ENCODE assay signal across 9 mouse cellular contexts in the genomic region with DNA sequence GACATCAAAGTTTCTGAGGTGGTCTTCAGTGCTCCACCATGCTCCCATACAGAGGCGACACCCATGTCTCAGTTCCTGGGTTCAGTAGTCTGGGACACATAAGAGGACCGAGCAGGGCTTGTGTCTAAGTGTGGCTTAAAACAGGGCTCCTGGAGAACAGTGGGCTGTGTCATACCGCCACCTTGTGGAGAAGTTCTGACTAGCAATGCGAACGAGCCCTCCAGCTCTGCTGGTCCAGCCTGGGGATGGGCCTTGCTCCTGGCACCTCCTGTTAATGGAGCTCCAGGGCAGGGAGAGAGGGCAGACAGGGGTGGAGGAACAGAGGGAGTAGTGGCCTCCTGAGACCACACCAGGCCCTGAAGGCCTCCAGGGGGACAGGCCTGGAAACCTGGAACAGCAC. TPM values are rescaled to one million over a fixed set of nuclear protein-coding genes. Genes with fewer than 3 reads are reported as not detected.
DNase-seq lines count a peak whose midpoint lies in the region; ATAC-seq and TF ChIP-seq lines count a peak whose summit lies in the region.
"Had no signal": no experiment of that assay in that cellular context is flagged by ENCODE, and none has a peak within 500 bp of the region (broad histone marks: within the 10 kb centered on the region; RNA-seq: fewer than 3 reads in every experiment).

No protein-coding gene starts in this region.

- H3K4me3 ChIP-seq in MEL (ENCODE audit: control insufficient read depth in 1 of 2, insufficient read depth in 1 of 2, low read depth in 2 of 2, low read length in 2 of 2) = no peak overlapping the region
- H3K4me3 ChIP-seq in forebrain, embryonic 15.5 days = no peak overlapping the region
- H3K4me3 ChIP-seq in layer of hippocampus, adult 2 months = no peak overlapping the region
- no peak overlapping the region for H3K4me3 ChIP-seq in lung, embryonic 16.5 days (ENCODE audit: low read length)
- H3K4me3 ChIP-seq: megakaryocyte, embryonic 14.5 days had no signal

- no peak overlapping the region for H3K27ac ChIP-seq in MEL (ENCODE audit: control insufficient read depth, low read depth, low read length)
- no peak overlapping the region for H3K27ac ChIP-seq in forebrain, embryonic 15.5 days (replicated peaks)
- no peak overlapping the region for H3K27ac ChIP-seq in layer of hippocampus, adult 2 months
- no peak overlapping the region for H3K27ac ChIP-seq in lung, embryonic 16.5 days (ENCODE audit: low read length)

- peak; percentile 87 to 97 (median 96) for TF ChIP-seq CTCF in MEL (IDR thresholded peaks at IDR 0.05 in 2 of 3, conservative IDR thresholded peaks at IDR 0.05 in 1 of 3; ENCODE audit: control insufficient read depth in 1 of 3, insufficient read depth in 1 of 3, low read depth in 2 of 3, low read length in 3 of 3, poor library complexity in 1 of 3, severe bottlenecking in 1 of 3)
- peak; percentile 92 for TF ChIP-seq CTCF in layer of hippocampus, adult 2 months (conservative IDR thresholded peaks at IDR 0.05)

- TF ChIP-seq EP300 in MEL (IDR thresholded peaks at IDR 0.05; ENCODE audit: low read depth in 1 of 2, low read length in 2 of 2) = no peak

- 3% methylated on average over 5 of the region's 5 CpGs for WGBS in forebrain, embryonic 15.5 days
- under 1% methylated on average over 5 of the region's 5 CpGs for WGBS in lung, embryonic 16.5 days

- no peaks in the 10 kb centered on the region for H3K9me3 ChIP-seq in MEL (replicated peaks; ENCODE audit: insufficient read depth, low read length)
- H3K9me3 ChIP-seq in forebrain, embryonic 15.5 days = no peaks in the 10 kb centered on the region
- H3K9me3 ChIP-seq in lung, embryonic 16.5 days (ENCODE audit: control insufficient read depth, low read length) = no peaks in the 10 kb centered on the region

- H3K4me1 ChIP-seq in MEL (ENCODE audit: control insufficient read depth in 1 of 2, insufficient read depth in 2 of 2, low read length in 2 of 2) = no peaks in the 10 kb centered on the region
- peaks cover 16% of the 10 kb centered on the region for H3K4me1 ChIP-seq in forebrain, embryonic 15.5 days
- no peaks in the 10 kb centered on the region for H3K4me1 ChIP-seq in lung, embryonic 16.5 days (replicated peaks; ENCODE audit: control insufficient read depth, insufficient read depth, low read length)

- no peak overlapping the region for H3K4me2 ChIP-seq in forebrain, embryonic 15.5 days (replicated peaks)
- no peak overlapping the region for H3K4me2 ChIP-seq in lung, embryonic 16.5 days (ENCODE audit: low read depth, low read length)

- DNase-seq in MEL (ENCODE audit: low read depth, low spot score) = peak; percentile 86
- DNase-seq in cerebellum, adult 11 months = peak; percentile 77
- peak; percentile 86 to 96 for DNase-seq in layer of hippocampus, adult 2 months (ENCODE audit: low spot score in 2 of 2)
- peak; percentile 91 for DNase-seq in ovary, postnatal 14 days (ENCODE audit: low spot score)
- peak; percentile 80 for DNase-seq in thymus, postnatal 0 days (ENCODE audit: low spot score)

- ATAC-seq in forebrain, embryonic 15.5 days (replicated peaks) = peak; percentile 81
- ATAC-seq in hematopoietic stem cell, adult 5-6 weeks (replicated peaks in 1 of 2; ENCODE audit: insufficient read depth in 1 of 2, low FRiP score in 2 of 2, low TSS enrichment in 1 of 2, low read depth in 1 of 2, poor library complexity in 2 of 2, severe bottlenecking in 2 of 2) = peak; percentile 83 to 85
- peak; percentile 87 for ATAC-seq in lung, embryonic 16.5 days (ENCODE audit: low read depth)

- TF ChIP-seq POLR2A in MEL (IDR thresholded peaks at IDR 0.05; ENCODE audit: control insufficient read depth in 1 of 2, insufficient read depth in 1 of 2, low read depth in 1 of 2, low read length in 2 of 2, poor library complexity in 1 of 2) = no peak

- TF ChIP-seq RAD21 in MEL (IDR thresholded peaks at IDR 0.05; ENCODE audit: low read depth, low read length) = peak; percentile 91

- H3K79me2 ChIP-seq in MEL (ENCODE audit: control insufficient read depth, insufficient read depth, low read length, poor library complexity) = no peaks in the 10 kb centered on the region

- no peak overlapping the region for H3K9ac ChIP-seq in MEL (ENCODE audit: control insufficient read depth, low read depth, low read length, poor library complexity, severe bottlenecking)
- H3K9ac ChIP-seq in forebrain, embryonic 15.5 days (replicated peaks) = no peak overlapping the region
- no peak overlapping the region for H3K9ac ChIP-seq in lung, embryonic 16.5 days (ENCODE audit: low read length)

- H3K36me3 ChIP-seq in MEL (ENCODE audit: control insufficient read depth in 1 of 2, insufficient read depth in 2 of 2, low read length in 2 of 2) = peaks cover 0 to 2% of the 10 kb centered on the region in 2 experiments; a peak in 1 of 4 replicates
- no peaks in the 10 kb centered on the region for H3K36me3 ChIP-seq in forebrain, embryonic 15.5 days
- H3K36me3 ChIP-seq in lung, embryonic 16.5 days (ENCODE audit: control insufficient read depth, insufficient read depth, low read length) = no peaks in the 10 kb centered on the region

- H3K27me3 ChIP-seq in MEL (ENCODE audit: control insufficient read depth in 1 of 2, insufficient read depth in 2 of 2, low read length in 2 of 2) = no peaks in the 10 kb centered on the region; a peak in 1 of 4 replicates
- no peaks in the 10 kb centered on the region for H3K27me3 ChIP-seq in forebrain, embryonic 15.5 days
- no peaks in the 10 kb centered on the region for H3K27me3 ChIP-seq in lung, embryonic 16.5 days (ENCODE audit: control insufficient read depth, insufficient read depth, low read depth, low read length)

TF ChIP-seq in MEL, 35 proteins besides CTCF, POLR2A, EP300 and RAD21 (continues in another document):
- no peak for TF ChIP-seq POLR2AphosphoS2 (IDR thresholded peaks at IDR 0.05; ENCODE audit: low read length)
- no peak for TF ChIP-seq RCOR1 (IDR thresholded peaks at IDR 0.05; ENCODE audit: low read depth, low read length)
- TF ChIP-seq MAZ (IDR thresholded peaks at IDR 0.05; ENCODE audit: low read depth, low read length) = no peak
- TF ChIP-seq CHD2 (IDR thresholded peaks at IDR 0.05; ENCODE audit: low read length) = no peak
- peak; percentile 80 for TF ChIP-seq SMC3 (IDR thresholded peaks at IDR 0.05; ENCODE audit: low read depth, low read length)
- TF ChIP-seq USF2 (IDR thresholded peaks at IDR 0.05; ENCODE audit: borderline replicate concordance in 1 of 2, insufficient read depth in 1 of 2, low read depth in 1 of 2, low read length in 2 of 2) = no peak
- no peak for TF ChIP-seq CHD1 (IDR thresholded peaks at IDR 0.05; ENCODE audit: low read depth, low read length)
- TF ChIP-seq GATA1 (IDR thresholded peaks at IDR 0.05; ENCODE audit: low read depth, low read length) = no peak
- TF ChIP-seq MEF2A (IDR thresholded peaks at IDR 0.05; ENCODE audit: extremely low read depth, insufficient replicate concordance, low read depth, low read length, poor library complexity, severe bottlenecking) = no peak
- TF ChIP-seq USF1 (IDR thresholded peaks at IDR 0.05; ENCODE audit: low read depth, low read length) = no peak
- TF ChIP-seq E2F4 (IDR thresholded peaks at IDR 0.05; ENCODE audit: borderline replicate concordance, low read depth, low read length) = no peak
- TF ChIP-seq TBP (IDR thresholded peaks at IDR 0.05; ENCODE audit: low read depth, low read length) = no peak
- TF ChIP-seq MAFK (IDR thresholded peaks at IDR 0.05; ENCODE audit: borderline replicate concordance, low read depth, low read length) = no peak
- no peak for TF ChIP-seq ZKSCAN1 (IDR thresholded peaks at IDR 0.05; ENCODE audit: low read depth, low read length)
- peak; percentile 69 for TF ChIP-seq ZC3H11A (IDR thresholded peaks at IDR 0.05; ENCODE audit: low read depth, low read length)
- TF ChIP-seq TCF12 (IDR thresholded peaks at IDR 0.05; ENCODE audit: low read depth, low read length) = no peak
- no peak for TF ChIP-seq ETS1 (IDR thresholded peaks at IDR 0.05; ENCODE audit: low read depth, low read length)
- no peak for TF ChIP-seq ZNF384 (IDR thresholded peaks at IDR 0.05; ENCODE audit: low read depth, low read length)
- TF ChIP-seq MXI1 (IDR thresholded peaks at IDR 0.05; ENCODE audit: low read depth, low read length) = no peak

RNA-seq across cellular contexts. Expression of a gene that starts 11.8 kb away (rescaled TPM):
- total RNA-seq in MEL (2012; rRNA removed) = 0.35 and 0.75 TPM in 2 replicates
- polyA plus RNA-seq in MEL (2012; ENCODE audit: insufficient read depth in 1 of 2, insufficient read length in 2 of 2, low read depth in 1 of 2, low replicate concordance in 2 of 2, missing spikeins in 1 of 2) = under 1 TPM in 1 of 2 experiments, not detected in 1; 0.54 TPM
- polyA plus RNA-seq in forebrain, embryonic 15.5 days (2015; fragmentation: Nextera tagmentation; extraction: Ambion mirVana) = 0.28 and 3.6 TPM in 2 replicates
- total RNA-seq in hematopoietic stem cell, adult 5-6 weeks (2017) = 3.9 TPM in 1 of 2 replicates, not detected in the other
- under 1 TPM in 1 of 2 experiments, not detected in 1; 0.88 TPM for total RNA-seq in layer of hippocampus, adult 2 months (2021)
- polyA plus RNA-seq in lung, embryonic 16.5 days (2015; fragmentation: Nextera tagmentation; extraction: Ambion mirVana) = 12.4 and 12.7 TPM in 2 replicates
- polyA plus RNA-seq in thymus, postnatal 0 days (2015; fragmentation: Nextera tagmentation; extraction: Ambion mirVana) = 1.3 and 1.7 TPM in 2 replicates

RNA-seq across cellular contexts. Expression of a gene that starts 39.0 kb away (rescaled TPM):
- total RNA-seq in MEL (2012; rRNA removed) = 1.2 and 1.4 TPM in 2 replicates
- polyA plus RNA-seq in MEL (2012; ENCODE audit: insufficient read depth in 1 of 2, insufficient read length in 2 of 2, low read depth in 1 of 2, low replicate concordance in 2 of 2, missing spikeins in 1 of 2) = 1 to 10 TPM in 1 of 2 experiments, not detected in 1; 3.5 TPM
- 32.3 and 33.7 TPM in 2 replicates for polyA plus RNA-seq in forebrain, embryonic 15.5 days (2015; fragmentation: Nextera tagmentation; extraction: Ambion mirVana)
- not detected in 2 replicates for total RNA-seq in hematopoietic stem cell, adult 5-6 weeks (2017)
- total RNA-seq in layer of hippocampus, adult 2 months (2021) = 10 to 100 TPM; 30.0 to 30.9 TPM
- polyA plus RNA-seq in lung, embryonic 16.5 days (2015; fragmentation: Nextera tagmentation; extraction: Ambion mirVana) = 1.5 and 2.3 TPM in 2 replicates
- polyA plus RNA-seq in thymus, postnatal 0 days (2015; fragmentation: Nextera tagmentation; extraction: Ambion mirVana) = 0.14 and 0.17 TPM in 2 replicates

RNA-seq across cellular contexts. Expression of a gene that starts 51.7 kb away (rescaled TPM):
- 1.4 and 1.6 TPM in 2 replicates for total RNA-seq in MEL (2012; rRNA removed)
- 1 to 10 TPM in 1 of 2 experiments, not detected in 1; 4.7 TPM for polyA plus RNA-seq in MEL (2012; ENCODE audit: insufficient read depth in 1 of 2, insufficient read length in 2 of 2, low read depth in 1 of 2, low replicate concordance in 2 of 2, missing spikeins in 1 of 2)
- not detected in 2 replicates for polyA plus RNA-seq in forebrain, embryonic 15.5 days (2015; fragmentation: Nextera tagmentation; extraction: Ambion mirVana)
- total RNA-seq in hematopoietic stem cell, adult 5-6 weeks (2017) = 0.20 and 1.0 TPM in 2 replicates
- 1 to 10 TPM in 1 of 2 experiments, under 1 TPM in 1; 0.39 to 1.2 TPM for total RNA-seq in layer of hippocampus, adult 2 months (2021)
- polyA plus RNA-seq in lung, embryonic 16.5 days (2015; fragmentation: Nextera tagmentation; extraction: Ambion mirVana) = 0.04 TPM in 1 of 2 replicates, not detected in the other
- 0.33 and 0.40 TPM in 2 replicates for polyA plus RNA-seq in thymus, postnatal 0 days (2015; fragmentation: Nextera tagmentation; extraction: Ambion mirVana)
